Mouse (Mus musculus): ENCODE data around the gene Rad54l.

Rad54l gene

GRCm38 (mm10) chr4:116074145-116074675 lies 49.3 kb downstream of the Rad54l start:
- no peak for DNase-seq (ENCODE audit: low spot score in 2 of 2)

- DNase-seq (ENCODE audit: low spot score in 2 of 2) = no peak
Observed at GRCm38 (mm10) chr4:116073146-116073545, 50.3 kb downstream of the Rad54l start.

GRCm38 (mm10) chr4:116070116-116070515 lies 53.4 kb downstream of the Rad54l start:
- DNase-seq (ENCODE audit: low spot score in 2 of 2) = no peak

GRCm38 (mm10) chr4:116063855-116064254 lies 59.6 kb downstream of the Rad54l start:
- DNase-seq (ENCODE audit: low spot score in 2 of 2) = no peak

GRCm38 (mm10) chr4:116059012-116059726 lies 64.3 kb downstream of the Rad54l start:
- DNase-seq (ENCODE audit: low spot score in 2 of 2) = no peak

GRCm38 (mm10) chr4:116057559-116057958 lies 65.9 kb downstream of the Rad54l start:
- DNase-seq (ENCODE audit: low spot score in 2 of 2) = no peak

- DNase-seq (ENCODE audit: low spot score in 2 of 2) = peak; percentile 82 to 85
Observed at GRCm38 (mm10) chr4:116053399-116053961, 70.0 kb downstream of the Rad54l start, which contains the start of gene Nsun4. Gene Nsun4, minus strand, starts transcription at chr4:116053876.

GRCm38 (mm10) chr4:116052526-116053293 lies 70.8 kb downstream of the Rad54l start:
- DNase-seq (ENCODE audit: low spot score in 2 of 2) = peak in 1 of 2 experiments; percentile 20

- no peak for DNase-seq (ENCODE audit: low spot score in 2 of 2)
Observed at GRCm38 (mm10) chr4:116049211-116049610, 74.3 kb downstream of the Rad54l start.

- no peak for DNase-seq (ENCODE audit: low spot score in 2 of 2)
Observed at GRCm38 (mm10) chr4:116048130-116048920, 75.2 kb downstream of the Rad54l start.

- no peak for DNase-seq (ENCODE audit: low spot score in 2 of 2)
Observed at GRCm38 (mm10) chr4:116047681-116048080, 75.8 kb downstream of the Rad54l start.

GRCm38 (mm10) chr4:116046604-116047003 lies 76.9 kb downstream of the Rad54l start:
- no peak for DNase-seq (ENCODE audit: low spot score in 2 of 2)

Data from frontal cortex, postnatal 10 days (tissue).